Mouse (Mus musculus): ENCODE measurements around the gene Ube2m. TPM values are rescaled to one million over a fixed set of nuclear protein-coding genes. Genes with fewer than 3 reads are reported as not detected.

The Ube2m gene
- total RNA-seq (2015): 150 and 160 TPM in 2 replicates
- 123 and 179 TPM in 2 replicates for total RNA-seq (2017)

DNA sequence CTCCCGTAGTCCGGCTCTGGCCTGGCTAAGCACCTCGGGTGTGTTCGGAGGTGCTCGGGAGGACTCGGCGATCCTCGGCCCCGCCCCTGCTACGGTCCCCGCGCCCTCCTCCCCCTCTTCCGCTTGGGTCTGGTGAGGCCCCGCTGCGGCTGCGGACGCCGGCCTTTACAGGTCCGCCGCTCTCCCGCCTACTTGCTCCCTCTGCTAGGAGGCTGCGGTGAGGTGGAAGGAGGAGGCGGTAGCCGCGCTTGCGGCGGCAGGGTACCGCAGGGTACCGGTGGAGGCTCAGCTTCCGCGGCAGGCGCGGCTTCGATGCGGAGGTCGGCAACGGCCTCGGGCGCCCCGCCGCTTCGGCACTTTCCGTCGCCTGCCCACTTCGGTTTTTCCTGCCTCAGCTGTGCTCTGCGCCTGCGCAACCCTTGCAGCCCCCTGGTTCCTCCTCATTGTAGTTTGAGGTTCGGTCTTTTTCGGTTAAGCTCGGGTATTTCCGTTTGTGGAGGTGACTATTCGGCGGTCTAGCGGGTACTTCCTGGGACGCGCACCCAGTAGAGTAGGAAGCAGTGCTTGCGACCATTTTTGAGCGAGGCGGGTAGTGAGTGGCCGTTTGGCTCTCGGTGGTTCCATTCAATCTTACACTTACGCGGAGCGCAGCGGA, at the start of gene Ube2m:
Gene Ube2m, minus strand, starts transcription at position 375 of the 655 bp plus-strand sequence.
- peak; percentile 51 for ATAC-seq (replicated peaks; ENCODE audit: poor library complexity)

- ATAC-seq (replicated peaks; ENCODE audit: poor library complexity): no peak
Observed at GRCm38 (mm10) chr7:13072293-13072692, 34.2 kb upstream of the Ube2m start.

DNA sequence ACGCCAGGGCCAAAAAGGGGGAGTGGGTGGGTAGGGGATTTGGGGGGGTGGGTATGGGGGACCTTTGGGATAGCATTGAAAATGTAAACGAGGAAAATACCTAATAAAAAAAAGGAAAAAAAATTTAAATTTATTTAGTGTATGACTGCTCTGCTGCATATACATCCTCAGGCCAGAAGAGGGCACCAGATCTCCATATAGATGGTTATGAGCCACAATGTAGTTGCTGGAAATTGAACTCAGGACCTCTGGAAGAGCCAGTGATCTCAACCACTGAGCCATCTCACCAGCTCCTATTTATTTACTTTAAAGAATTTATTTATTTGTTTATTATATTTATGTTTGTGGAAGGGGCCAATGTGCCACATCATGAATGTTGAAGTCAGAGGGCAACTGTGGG, 25.3 kb upstream of the Ube2m start:
- peak; percentile 74 for ATAC-seq (replicated peaks; ENCODE audit: poor library complexity)

- no peak for ATAC-seq (replicated peaks; ENCODE audit: poor library complexity)
Observed at GRCm38 (mm10) chr7:13059536-13059935, 21.5 kb upstream of the Ube2m start.

DNA sequence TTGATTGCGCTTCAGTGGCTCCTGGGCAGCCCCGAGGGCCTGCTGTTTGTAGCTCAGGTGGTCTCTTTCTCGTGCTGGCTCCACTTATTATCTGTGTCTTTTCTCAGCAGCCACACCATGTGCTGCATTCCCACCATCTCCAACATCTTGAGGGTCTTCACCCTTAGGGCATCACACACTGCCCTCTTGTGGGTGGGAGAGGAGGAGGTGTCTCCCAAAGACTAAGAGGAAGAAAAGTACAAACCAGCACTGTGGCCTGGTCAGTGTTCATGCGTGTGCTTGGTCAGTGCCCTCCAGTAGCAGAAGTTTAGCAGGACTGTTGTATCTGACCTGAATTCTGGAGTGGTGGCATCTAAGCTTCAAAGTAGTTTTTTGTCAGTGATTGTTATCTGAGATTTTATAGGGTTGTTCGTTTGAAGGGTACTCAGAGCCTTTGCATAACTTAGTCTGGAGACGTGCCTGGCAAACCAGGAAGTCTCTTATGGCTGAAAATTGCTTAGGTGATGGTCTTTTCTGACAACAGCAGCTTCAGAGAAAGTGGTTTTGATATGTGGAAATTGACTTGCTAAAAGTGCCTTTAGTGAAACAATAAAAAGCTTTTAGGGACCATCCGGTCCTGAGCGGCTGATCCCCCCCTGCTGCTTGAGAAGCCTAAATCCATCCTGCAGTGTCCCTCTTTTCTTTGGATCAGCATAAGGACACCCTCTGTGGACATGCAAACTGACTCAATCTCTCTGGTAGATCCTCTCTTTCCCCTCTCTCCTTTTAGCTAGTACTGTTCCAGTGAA, 19.0 kb upstream of the Ube2m start:
- no peak for ATAC-seq (replicated peaks; ENCODE audit: poor library complexity)

DNA sequence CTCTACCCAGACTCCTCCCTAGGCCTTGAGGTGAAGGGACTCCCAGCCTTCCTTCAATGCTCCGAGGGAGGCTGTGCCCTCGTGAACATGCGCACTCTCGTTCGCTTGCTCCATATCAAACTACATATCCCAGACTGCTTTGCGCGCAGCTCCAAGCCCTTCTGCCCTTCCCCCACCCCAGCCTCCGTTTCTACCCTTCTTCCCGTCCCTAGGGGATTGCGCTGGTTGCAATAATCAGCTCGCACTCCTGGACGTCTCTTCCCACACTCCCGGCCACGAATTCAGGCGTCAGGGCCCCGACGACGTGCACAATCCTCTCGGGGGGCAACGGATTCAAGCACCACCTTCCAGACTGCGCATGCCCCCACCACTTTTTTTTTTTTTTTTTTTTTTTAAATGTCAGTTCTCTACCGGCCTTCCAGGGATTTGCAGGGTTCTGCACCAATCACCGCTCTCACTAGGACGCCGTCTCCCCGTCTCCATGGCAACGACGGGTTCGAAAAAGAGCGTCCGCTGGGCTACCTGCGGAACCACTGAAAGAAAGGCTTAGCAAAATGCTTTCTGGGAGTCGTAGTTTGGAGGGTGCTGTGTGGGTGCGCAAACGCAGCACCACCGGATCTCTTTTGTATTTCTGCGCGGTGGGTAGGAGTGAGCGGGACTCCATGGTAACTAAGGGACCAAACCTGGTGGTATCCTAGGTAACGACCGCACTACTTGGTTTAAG, 16.4 kb upstream of the Ube2m start, which contains the start of gene Mzf1:
Gene Mzf1, minus strand, starts transcription at position 478 of the 724 bp plus-strand sequence.
- peak; percentile 89 for ATAC-seq (replicated peaks; ENCODE audit: poor library complexity)

GRCm38 (mm10) chr7:13053961-13054286, 15.8 kb upstream of the Ube2m start:
- no peak for ATAC-seq (replicated peaks; ENCODE audit: poor library complexity)

DNA sequence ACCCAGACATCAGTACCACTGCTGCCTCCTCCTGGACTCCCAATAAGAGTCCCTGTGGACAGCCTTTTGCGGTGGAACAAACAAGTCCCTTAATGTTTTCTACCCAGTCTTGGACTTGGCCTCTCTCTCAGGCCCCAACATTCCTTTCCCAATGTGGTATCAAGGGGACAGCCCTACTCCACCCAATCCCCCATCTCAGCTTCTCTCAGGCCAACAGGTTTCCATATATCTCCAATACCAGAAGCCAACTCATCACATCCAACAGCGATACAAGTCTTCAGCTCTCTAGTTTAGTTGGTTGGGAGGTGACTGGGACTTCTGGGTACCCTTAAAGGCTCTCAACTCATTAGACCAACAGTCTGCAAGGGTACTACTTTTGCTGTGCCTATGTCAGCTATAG, 15.4 kb upstream of the Ube2m start:
- ATAC-seq (replicated peaks; ENCODE audit: poor library complexity): no peak

- ATAC-seq (replicated peaks; ENCODE audit: poor library complexity): no peak
Observed at GRCm38 (mm10) chr7:13053001-13053400, 14.9 kb upstream of the Ube2m start.

DNA sequence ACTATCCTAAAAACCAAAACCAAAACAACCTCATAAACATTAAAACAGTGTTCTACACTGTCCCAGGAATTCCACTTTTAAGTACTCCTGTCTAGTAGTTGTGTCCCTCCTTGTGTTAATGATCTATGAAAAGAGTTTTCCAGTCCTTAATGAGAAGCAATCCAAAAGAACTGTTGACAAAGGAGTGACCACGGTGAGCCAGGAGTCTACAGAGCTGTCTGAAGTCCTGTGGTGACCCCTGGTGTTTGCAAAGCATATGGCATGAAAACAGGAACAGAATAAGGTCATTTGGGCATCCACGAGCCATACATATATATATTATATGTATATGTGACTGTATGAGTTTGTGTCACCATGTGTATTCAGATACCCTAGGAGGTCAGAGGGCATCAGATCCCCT, 8.0 kb upstream of the Ube2m start:
- ATAC-seq (replicated peaks; ENCODE audit: poor library complexity): peak; percentile 81

DNA sequence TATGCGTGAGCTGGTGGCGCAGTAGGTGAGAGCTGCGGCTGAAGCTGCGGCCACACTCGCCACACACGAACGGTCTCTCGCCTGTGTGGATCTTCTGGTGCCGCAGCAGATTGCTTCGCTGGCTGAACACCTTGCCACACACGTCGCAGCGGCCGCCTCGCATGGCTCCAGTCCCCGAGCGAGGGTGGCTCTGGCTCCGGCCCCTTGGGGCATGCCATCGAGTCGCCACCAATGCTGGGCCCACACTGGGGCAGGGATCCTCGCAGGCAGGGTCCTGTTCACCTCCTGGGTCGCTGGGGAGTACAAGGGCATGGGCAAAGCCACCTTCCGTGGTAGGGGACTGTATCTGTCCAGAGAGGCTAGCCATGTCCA, 6.2 kb upstream of the Ube2m start:
- no peak for ATAC-seq (replicated peaks; ENCODE audit: poor library complexity)

- ATAC-seq (replicated peaks; ENCODE audit: poor library complexity): peak; percentile 33
Observed at GRCm38 (mm10) chr7:13043445-13044253, 5.6 kb upstream of the Ube2m start.

- no peak for ATAC-seq (replicated peaks; ENCODE audit: poor library complexity)
Observed at GRCm38 (mm10) chr7:13043120-13043444, 5.0 kb upstream of the Ube2m start.

DNA sequence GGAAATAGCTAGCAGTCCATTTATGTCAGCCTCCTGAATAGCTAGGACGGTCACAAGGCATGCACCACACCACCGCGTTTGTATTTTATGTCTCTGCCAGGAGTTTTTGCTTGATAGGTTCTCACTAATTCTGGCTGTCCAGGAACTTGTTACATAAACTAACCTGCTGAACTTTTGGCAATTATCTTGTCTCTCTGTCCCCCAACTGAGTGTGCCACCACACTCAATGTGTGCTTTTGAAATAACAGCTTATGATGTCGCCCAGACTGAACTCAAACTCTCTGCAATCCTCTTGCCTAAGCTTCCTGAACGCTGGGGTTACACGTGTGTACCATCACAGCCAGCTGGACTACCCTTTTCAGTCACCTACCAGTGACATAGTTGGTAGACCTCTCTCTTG, 4.4 kb upstream of the Ube2m start:
- no peak for ATAC-seq (replicated peaks; ENCODE audit: poor library complexity)

DNA sequence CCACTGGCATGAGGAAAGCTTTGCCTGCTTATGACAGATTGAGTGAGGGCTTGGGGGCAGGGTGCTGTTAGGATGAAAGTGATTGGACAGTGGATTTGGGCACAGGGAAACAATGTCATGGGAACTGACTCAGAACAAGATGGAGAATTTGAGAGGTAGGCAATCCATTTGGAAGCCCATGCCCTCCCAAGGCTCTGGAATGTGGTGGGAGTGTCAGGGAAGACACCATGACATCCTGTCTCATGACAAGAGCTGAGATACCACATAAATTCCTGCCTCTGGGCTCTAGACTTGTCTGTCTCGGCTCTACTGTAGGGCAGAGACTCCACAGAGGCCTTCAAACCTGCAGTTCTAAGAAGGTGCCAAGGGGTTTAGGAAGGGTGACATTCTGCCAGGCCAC, 3.2 kb upstream of the Ube2m start:
- no peak for ATAC-seq (replicated peaks; ENCODE audit: poor library complexity)

DNA sequence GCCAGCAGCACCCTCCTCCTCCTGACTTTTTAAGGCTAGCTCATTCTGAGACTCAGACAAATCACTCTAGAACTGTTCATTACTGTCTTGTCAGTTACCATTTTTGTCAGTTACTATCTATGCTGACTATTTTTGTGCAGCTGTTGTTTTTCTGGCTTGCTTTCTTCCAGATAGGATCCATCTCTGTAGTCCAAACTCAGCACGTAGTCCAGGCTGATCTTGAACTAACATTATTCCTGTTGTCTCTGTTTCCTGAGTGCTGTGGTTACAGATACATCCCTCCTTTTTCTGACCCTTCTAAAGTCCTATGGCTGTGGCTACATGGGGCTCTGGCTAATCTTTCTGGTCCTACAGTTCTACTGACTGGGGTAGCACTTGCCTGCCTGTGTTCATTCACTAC, 1.1 kb upstream of the Ube2m start:
- no peak for ATAC-seq (replicated peaks; ENCODE audit: poor library complexity)

- ATAC-seq (replicated peaks; ENCODE audit: poor library complexity): peak; percentile 24
Observed at GRCm38 (mm10) chr7:13038621-13039169, 620 bp upstream of the Ube2m start.

DNA sequence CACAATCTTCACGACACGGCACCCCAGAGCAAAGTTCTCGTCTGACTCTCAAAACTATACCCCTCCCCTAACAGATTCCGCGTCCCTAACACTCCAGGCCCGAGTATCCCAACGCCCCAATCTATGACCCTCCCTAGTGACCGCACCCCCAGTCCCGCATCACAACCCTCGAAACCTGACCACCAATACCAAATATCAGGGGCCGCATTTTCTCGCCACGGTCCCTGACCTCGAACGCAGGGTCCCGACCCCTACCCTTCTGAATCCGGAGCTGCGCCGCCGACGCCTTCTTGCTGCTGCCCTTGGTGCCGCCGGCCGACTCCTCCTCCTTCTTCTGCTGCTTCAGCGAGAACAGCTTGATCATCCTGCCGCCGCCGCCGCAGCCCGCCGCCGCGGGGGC, 709 bp downstream of the Ube2m start:
- ATAC-seq (replicated peaks; ENCODE audit: poor library complexity): no peak

DNA sequence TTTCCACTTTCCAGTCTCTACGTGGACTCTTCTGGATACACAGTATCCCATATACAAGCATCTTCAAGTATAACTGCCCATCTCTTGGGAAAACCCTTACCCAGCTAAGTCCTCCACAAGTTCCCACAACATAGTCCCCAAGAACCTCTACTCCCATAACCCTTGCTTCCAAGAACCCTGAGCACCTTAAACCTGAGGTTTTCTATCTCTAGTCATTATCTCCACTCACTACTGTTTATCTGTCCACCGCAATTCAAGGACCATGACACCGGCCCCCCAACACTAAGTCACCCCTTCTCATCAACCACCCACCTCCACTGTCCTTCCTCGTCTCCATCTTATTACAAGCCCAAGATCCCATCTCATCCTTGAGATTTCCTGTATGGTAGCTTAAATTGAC, 1.3 kb downstream of the Ube2m start:
- ATAC-seq (replicated peaks; ENCODE audit: poor library complexity): no peak

GRCm38 (mm10) chr7:13035211-13035855, 2.7 kb downstream of the Ube2m start:
- no peak for ATAC-seq (replicated peaks; ENCODE audit: poor library complexity)
